Mouse (Mus musculus) heart, embryonic 16.5 days (tissue): ENCODE measurements around the gene Olfr829. TPM values are rescaled to one million over a fixed set of nuclear protein-coding genes. Genes with fewer than 3 reads are reported as not detected.
"Not testable (repeated sequence)": the region's sequence is repeated elsewhere in the genome, so short reads cannot be mapped to it uniquely, and the experiment has no call there.

Source experiments
- ATAC-seq: fragments of 200-750 bp; cut with Nextera tagmentation; replicated peaks from 2 replicates; pipeline ENCODE4 v1.8.0; 2017; ENCODE audit warnings: moderate number of reproducible peaks; ENCODE audit not compliant: insufficient read depth, low FRiP score; ENCODE audit errors: extremely low read depth
- H3K27ac ChIP-seq: fragments of 300-500 bp; sonication (generic); 2 replicates; pipeline ENCODE4 v1.5.1; 2014; ENCODE audit warnings: mild to moderate bottlenecking, low read length, control low read depth, moderate library complexity
- H3K27me3 ChIP-seq: fragments of 300-500 bp; sonication (generic); 2 replicates; pipeline ENCODE4 v1.6.1; 2014; ENCODE audit warnings: low read length, mixed read lengths; ENCODE audit not compliant: control insufficient read depth, insufficient read depth
- H3K36me3 ChIP-seq: fragments of 300-500 bp; sonication (generic); 2 replicates; pipeline ENCODE4 v1.6.1; 2014; ENCODE audit not compliant: control insufficient read depth, insufficient read depth
- H3K4me1 ChIP-seq: fragments of 300-500 bp; sonication (generic); 2 replicates; pipeline ENCODE4 v1.6.1; 2014; ENCODE audit warnings: low read length, mixed read lengths; ENCODE audit not compliant: control insufficient read depth, insufficient read depth
- H3K4me2 ChIP-seq: fragments of 300-500 bp; sonication (generic); 2 replicates; pipeline ENCODE4 v1.6.1; 2014; ENCODE audit warnings: low read depth, mild to moderate bottlenecking, control low read depth, low read length
- H3K4me3 ChIP-seq: fragments of 300-500 bp; sonication (generic); 2 replicates; pipeline ENCODE4 v1.5.1; 2014; ENCODE audit warnings: mild to moderate bottlenecking, control low read depth, low read length
- H3K9ac ChIP-seq: fragments of 300-500 bp; sonication (generic); 2 replicates; pipeline ENCODE4 v1.6.1; 2014; ENCODE audit warnings: low read length, control low read depth
- H3K9me3 ChIP-seq: fragments of 300-500 bp; sonication (generic); replicated peaks from 2 replicates; pipeline ENCODE4 v1.6.1; 2016; ENCODE audit warnings: low read length; ENCODE audit not compliant: control insufficient read depth
- WGBS: fragments of 180-500 bp; shearing (Covaris S2); extraction: QIAGEN DNeasy Blood & Tissue Kit; methylation state at CpG from one replicate; pipeline ENCODE4 v1.1.7; 2014; 5-methylcytosine and 5-hydroxymethylcytosine counted together
- polyA plus RNA-seq: library from polyadenylated mRNA; unstranded; fragments of >200 nt; fragmentation: Nextera tagmentation; extraction: Ambion mirVana; gene quantifications from 2 replicates; pipeline ENCODE4 v1.2.1, GENCODE M21; 2015

Olfr829 gene
- not detected in 2 replicates for polyA plus RNA-seq

DNA sequence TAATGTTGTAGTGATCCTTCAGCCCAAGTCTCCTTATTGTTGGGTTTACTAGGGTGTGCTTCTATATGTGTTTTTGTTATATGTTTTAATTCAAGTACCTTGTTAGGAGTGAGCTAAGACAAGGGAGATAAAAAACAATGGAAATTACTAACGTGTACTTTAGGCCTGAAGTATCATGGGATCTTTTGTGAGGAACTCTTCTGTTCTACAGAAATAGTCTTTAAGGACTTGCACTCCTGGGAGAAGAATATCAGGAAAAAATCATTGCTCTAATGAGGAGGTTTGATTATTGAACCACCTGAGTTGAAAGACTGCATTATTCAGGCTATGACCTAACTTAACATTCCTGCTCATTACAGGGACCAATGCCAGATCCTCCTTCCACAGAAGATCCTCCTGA lies at the start of gene Olfr829:
Olfr829 (plus strand) TSS at position 301 of the 400 bp plus-strand sequence.
- ATAC-seq: no peak
- Histone ChIP-seq H3K9me3 (no peaks in the 10 kb centered on the region), H3K36me3 (no peaks in the 10 kb centered on the region), H3K27me3 (no peaks in the 10 kb centered on the region), H3K27ac (no peak within 1 kb of the TSS), H3K4me3 (no peak within 1 kb of the TSS), H3K4me2 (no peak within 1 kb of the TSS), H3K4me1 (no peaks in the 10 kb centered on the region), H3K9ac (no peak within 1 kb of the TSS)
- WGBS: 54% methylated on average over 1 of the region's 1 CpGs

DNA sequence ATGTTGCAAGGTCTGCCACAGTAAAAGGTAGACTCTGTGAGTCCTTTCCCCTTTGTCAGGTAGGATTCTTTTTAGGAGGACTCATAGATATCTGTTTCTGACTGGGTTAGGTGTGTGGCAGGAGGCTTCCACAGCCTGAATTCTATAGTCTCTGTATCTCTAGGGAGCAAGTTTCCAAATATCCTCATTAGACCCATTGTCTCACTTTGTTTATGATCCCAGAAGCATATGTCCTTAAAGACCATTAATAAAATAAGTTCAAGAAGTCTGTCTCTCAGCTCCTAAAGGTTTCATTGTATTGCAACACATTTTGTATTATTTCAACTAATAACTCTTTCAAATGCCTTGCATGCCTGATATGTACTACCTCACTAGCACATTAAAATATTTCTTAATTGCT lies 35.3 kb upstream of the Olfr829 start, which contains the start of gene Olfr828:
Olfr828 (minus strand) TSS at position 101 of the 400 bp plus-strand sequence.
- no peak for ATAC-seq
- H3K9me3 ChIP-seq: no peaks in the 10 kb centered on the region
- no peak within 1 kb of the TSS for H3K4me2 ChIP-seq
- no peak within 1 kb of the TSS for H3K27ac ChIP-seq
- no peaks in the 10 kb centered on the region for H3K4me1 ChIP-seq
- H3K9ac ChIP-seq: no peak within 1 kb of the TSS
- no peaks in the 10 kb centered on the region for H3K36me3 ChIP-seq
- H3K27me3 ChIP-seq: no peaks in the 10 kb centered on the region
- no peak within 1 kb of the TSS for H3K4me3 ChIP-seq

DNA sequence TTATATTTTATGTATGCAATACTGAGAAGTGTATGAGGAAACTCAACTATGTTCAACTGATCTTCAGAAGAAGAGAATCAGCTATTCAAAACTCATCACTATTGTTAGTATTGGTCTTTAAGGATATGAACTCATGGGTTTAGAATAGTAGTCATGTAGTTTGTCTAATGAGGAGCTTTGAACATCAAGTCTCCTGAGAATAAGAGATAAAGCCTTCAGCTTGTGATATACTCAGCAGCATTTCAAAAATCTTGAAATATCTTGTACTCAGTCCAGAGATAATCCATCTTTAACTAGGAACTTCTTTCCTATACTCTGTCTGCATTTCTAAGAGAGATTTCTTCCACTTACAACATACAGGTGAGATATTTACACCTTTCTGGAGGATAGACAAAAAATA lies 19.7 kb downstream of the Olfr829 start, which contains the start of gene Olfr830:
Olfr830 (plus strand) TSS at position 301 of the 400 bp plus-strand sequence.
- no peak within 1 kb of the TSS for H3K9ac ChIP-seq
- no peaks in the 10 kb centered on the region for H3K4me1 ChIP-seq
- H3K4me3 ChIP-seq: no peak within 1 kb of the TSS
- H3K9me3 ChIP-seq: no peaks in the 10 kb centered on the region
- no peak for ATAC-seq
- no peaks in the 10 kb centered on the region for H3K27me3 ChIP-seq
- H3K27ac ChIP-seq: no peak within 1 kb of the TSS
- no peaks in the 10 kb centered on the region for H3K36me3 ChIP-seq
- no peak within 1 kb of the TSS for H3K4me2 ChIP-seq

DNA sequence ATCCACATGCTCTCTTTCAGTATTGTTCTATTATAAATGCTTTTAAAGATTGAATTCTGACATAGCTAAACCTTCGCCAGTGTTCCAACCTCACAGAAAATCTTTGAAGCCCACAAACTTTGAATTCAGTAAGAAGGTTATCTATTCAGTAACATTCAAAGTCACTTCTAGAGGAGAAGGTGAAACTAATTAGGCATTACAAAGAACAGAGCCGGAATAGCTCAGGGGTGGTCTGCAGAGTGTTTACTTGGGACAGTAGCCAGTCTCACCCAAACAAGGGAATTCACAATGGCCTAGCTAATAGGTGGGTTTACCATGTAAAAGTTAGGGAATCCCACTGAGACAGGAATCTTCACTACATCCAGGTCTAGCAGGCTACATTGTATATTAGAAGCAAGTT lies 53.0 kb downstream of the Olfr829 start:
- not testable (repeated sequence) for H3K9ac ChIP-seq, H3K4me1 ChIP-seq, H3K4me3 ChIP-seq, H3K27ac ChIP-seq, H3K4me2 ChIP-seq, H3K36me3 ChIP-seq, H3K9me3 ChIP-seq, ATAC-seq, H3K27me3 ChIP-seq
- 72% methylated on average over 2 of the region's 2 CpGs for WGBS

Other genes with a start within 250 kb of the Olfr829 start
- 1.5 and 1.9 TPM in 2 replicates for gene Muc16, start 180.4 kb upstream of the Olfr829 start, polyA plus RNA-seq
- 0.04 TPM in 1 of 2 replicates, not detected in the other for gene Olfr24, start 90.9 kb upstream of the Olfr829 start, polyA plus RNA-seq
- not detected in 2 replicates for gene Olfr828, start 35.4 kb upstream of the Olfr829 start, polyA plus RNA-seq
- gene Olfr830, start 19.8 kb downstream of the Olfr829 start, polyA plus RNA-seq: not detected in 2 replicates
- not detected in 2 replicates for gene Olfr832, start 82.2 kb downstream of the Olfr829 start, polyA plus RNA-seq
- not detected in 2 replicates for gene Olfr834, start 133.1 kb downstream of the Olfr829 start, polyA plus RNA-seq
- not detected in 2 replicates for gene Olfr835, start 177.8 kb downstream of the Olfr829 start, polyA plus RNA-seq